Mouse (Mus musculus) MEL (cell line): ENCODE measurements at regions not wholly inside any gene's neighbourhood (a gene's known extent, or its start where the extent isn't known, plus 50 kb on each side); places are given as distances from the start of the nearest gene placed in this dataset.
"Not testable (repeated sequence)": the region's sequence is repeated elsewhere in the genome, so short reads cannot be mapped to it uniquely, and the experiment has no call there.

Experiments used
- DNase-seq: peaks from one replicate; pipeline ENCODE4 v3.0.0; 2011; ENCODE audit warnings: low read depth, low spot score
- H3K27ac ChIP-seq: 2 replicates; pipeline ENCODE4 v1.5.1; 2012; ENCODE audit warnings: low read depth, mild to moderate bottlenecking, control low read depth, low read length, moderate library complexity; ENCODE audit not compliant: control insufficient read depth
- H3K27me3 ChIP-seq, 2 experiments: fragments of 150-350 bp in 1 of 2; sonication (generic) in 1 of 2; 2 replicates each; pipeline ENCODE4 v1.6.1; 2012; ENCODE audit warnings: low read length in 2 of 2, mild to moderate bottlenecking in 2 of 2, improper control_type of control experiment in 1 of 2, moderate library complexity in 1 of 2; ENCODE audit not compliant: insufficient read depth in 2 of 2, control insufficient read depth in 1 of 2
- H3K36me3 ChIP-seq, 2 experiments: 2 replicates each; pipeline ENCODE4 v1.6.1; 2012 to 2014; ENCODE audit warnings: low read length in 2 of 2, improper control_type of control experiment in 1 of 2, inconsistent platforms in 1 of 2, mild to moderate bottlenecking in 1 of 2; ENCODE audit not compliant: insufficient read depth in 2 of 2, control insufficient read depth in 1 of 2
- H3K4me1 ChIP-seq, 2 experiments: fragments of 150-350 bp in 1 of 2; sonication (generic) in 1 of 2; 2 replicates each; pipeline ENCODE4 v1.6.1; 2012; ENCODE audit warnings: low read length in 2 of 2, improper control_type of control experiment in 1 of 2, mild to moderate bottlenecking in 1 of 2; ENCODE audit not compliant: insufficient read depth in 2 of 2, control insufficient read depth in 1 of 2
- H3K4me3 ChIP-seq, 2 experiments: fragments of 150-350 bp in 1 of 2; sonication (generic) in 1 of 2; 2 replicates each; pipeline ENCODE4 v1.5.1; 2012; ENCODE audit warnings: low read depth in 2 of 2, low read length in 2 of 2, mild to moderate bottlenecking in 2 of 2, moderate library complexity in 2 of 2, control low read depth in 1 of 2, improper control_type of control experiment in 1 of 2; ENCODE audit not compliant: control insufficient read depth in 1 of 2, insufficient read depth in 1 of 2
- H3K79me2 ChIP-seq: 2 replicates; pipeline ENCODE4 v1.6.1; 2012; ENCODE audit warnings: mild to moderate bottlenecking, low read length, moderate library complexity; ENCODE audit not compliant: control insufficient read depth, poor library complexity, insufficient read depth
- H3K9ac ChIP-seq: 2 replicates; pipeline ENCODE4 v1.6.1; 2012; ENCODE audit warnings: low read depth, mild to moderate bottlenecking, control low read depth, low read length, moderate library complexity; ENCODE audit not compliant: control insufficient read depth, poor library complexity, severe bottlenecking
- H3K9me3 ChIP-seq: fragments of 150-350 bp; sonication (generic); replicated peaks from 2 replicates; pipeline ENCODE4 v1.6.1; 2012; ENCODE audit warnings: mild to moderate bottlenecking, low read length, improper control_type of control experiment, moderate library complexity; ENCODE audit not compliant: insufficient read depth
- BHLHE40 ChIP-seq: IDR thresholded peaks from 2 replicates; pipeline ENCODE4 v1.6.1; 2012; ENCODE audit warnings: low read depth, mild to moderate bottlenecking, inconsistent platforms, low read length, improper control_type of control experiment, borderline replicate concordance
- ELF1 ChIP-seq: IDR thresholded peaks from 2 replicates; pipeline ENCODE4 v1.6.1; 2014; ENCODE audit warnings: low read depth, mild to moderate bottlenecking, inconsistent platforms, low read length, improper control_type of control experiment, moderate library complexity
- EP300 ChIP-seq, 2 experiments: IDR thresholded peaks; 2 replicates each; pipeline ENCODE4 v1.6.1; 2011; ENCODE audit warnings: improper control_type of control experiment in 2 of 2, low read length in 2 of 2, low read depth in 1 of 2, mild to moderate bottlenecking in 1 of 2
- ETS1 ChIP-seq: IDR thresholded peaks from 2 replicates; pipeline ENCODE4 v1.6.1; 2012; ENCODE audit warnings: low read depth, mild to moderate bottlenecking, inconsistent platforms, low read length, improper control_type of control experiment, moderate library complexity
- GABPA ChIP-seq: IDR thresholded peaks from 2 replicates; pipeline ENCODE4 v1.6.1; 2012; ENCODE audit warnings: low read depth, mild to moderate bottlenecking, inconsistent platforms, low read length, improper control_type of control experiment, moderate library complexity
- JUND ChIP-seq: IDR thresholded peaks from 2 replicates; pipeline ENCODE4 v1.6.1; 2011; ENCODE audit warnings: low read depth, mild to moderate bottlenecking, improper control_type of control experiment, low read length
- MEF2A ChIP-seq: IDR thresholded peaks from 2 replicates; pipeline ENCODE4 v1.6.1; 2014; ENCODE audit warnings: low read depth, mild to moderate bottlenecking, inconsistent platforms, low read length, improper control_type of control experiment; ENCODE audit not compliant: poor library complexity, insufficient replicate concordance, severe bottlenecking; ENCODE audit errors: extremely low read depth
- MXI1 ChIP-seq: IDR thresholded peaks from 2 replicates; pipeline ENCODE4 v1.6.1; 2011; ENCODE audit warnings: mild to moderate bottlenecking, low read depth, low read length, improper control_type of control experiment
- MYB ChIP-seq: IDR thresholded peaks from 2 replicates; pipeline ENCODE4 v1.6.1; 2011; ENCODE audit warnings: mild to moderate bottlenecking, low read depth, low read length, improper control_type of control experiment
- POLR2A ChIP-seq, 2 experiments: IDR thresholded peaks; 2 replicates each; pipeline ENCODE4 v1.6.1; 2011 to 2012; ENCODE audit warnings: low read length in 2 of 2, mild to moderate bottlenecking in 2 of 2, control low read depth in 1 of 2, improper control_type of control experiment in 1 of 2, low read depth in 1 of 2, moderate library complexity in 1 of 2; ENCODE audit not compliant: control insufficient read depth in 1 of 2, insufficient read depth in 1 of 2, poor library complexity in 1 of 2
- POLR2AphosphoS2 ChIP-seq: IDR thresholded peaks from 2 replicates; pipeline ENCODE4 v1.6.1; 2011; ENCODE audit warnings: low read length, improper control_type of control experiment
- RAD21 ChIP-seq: IDR thresholded peaks from 2 replicates; pipeline ENCODE4 v1.6.1; 2011; ENCODE audit warnings: mild to moderate bottlenecking, low read depth, low read length, improper control_type of control experiment
- RCOR1 ChIP-seq: IDR thresholded peaks from 2 replicates; pipeline ENCODE4 v1.6.1; 2012; ENCODE audit warnings: low read depth, mild to moderate bottlenecking, inconsistent platforms, low read length, improper control_type of control experiment
- SMC3 ChIP-seq: IDR thresholded peaks from 2 replicates; pipeline ENCODE4 v1.6.1; 2011; ENCODE audit warnings: low read depth, low read length, improper control_type of control experiment
- TBP ChIP-seq: IDR thresholded peaks from 2 replicates; pipeline ENCODE4 v1.8.0; 2011; ENCODE audit warnings: low read depth, low read length, improper control_type of control experiment
- USF1 ChIP-seq: IDR thresholded peaks from 2 replicates; pipeline ENCODE4 v1.6.1; 2014; ENCODE audit warnings: low read depth, mild to moderate bottlenecking, inconsistent platforms, low read length, improper control_type of control experiment, moderate library complexity
- ZKSCAN1 ChIP-seq: IDR thresholded peaks from 2 replicates; pipeline ENCODE4 v1.6.1; 2012; ENCODE audit warnings: low read depth, mild to moderate bottlenecking, inconsistent platforms, low read length, improper control_type of control experiment, moderate library complexity
- ZNF384 ChIP-seq: IDR thresholded peaks from 2 replicates; pipeline ENCODE4 v1.6.1; 2012; ENCODE audit warnings: low read depth, mild to moderate bottlenecking, inconsistent platforms, low read length, improper control_type of control experiment

DNA sequence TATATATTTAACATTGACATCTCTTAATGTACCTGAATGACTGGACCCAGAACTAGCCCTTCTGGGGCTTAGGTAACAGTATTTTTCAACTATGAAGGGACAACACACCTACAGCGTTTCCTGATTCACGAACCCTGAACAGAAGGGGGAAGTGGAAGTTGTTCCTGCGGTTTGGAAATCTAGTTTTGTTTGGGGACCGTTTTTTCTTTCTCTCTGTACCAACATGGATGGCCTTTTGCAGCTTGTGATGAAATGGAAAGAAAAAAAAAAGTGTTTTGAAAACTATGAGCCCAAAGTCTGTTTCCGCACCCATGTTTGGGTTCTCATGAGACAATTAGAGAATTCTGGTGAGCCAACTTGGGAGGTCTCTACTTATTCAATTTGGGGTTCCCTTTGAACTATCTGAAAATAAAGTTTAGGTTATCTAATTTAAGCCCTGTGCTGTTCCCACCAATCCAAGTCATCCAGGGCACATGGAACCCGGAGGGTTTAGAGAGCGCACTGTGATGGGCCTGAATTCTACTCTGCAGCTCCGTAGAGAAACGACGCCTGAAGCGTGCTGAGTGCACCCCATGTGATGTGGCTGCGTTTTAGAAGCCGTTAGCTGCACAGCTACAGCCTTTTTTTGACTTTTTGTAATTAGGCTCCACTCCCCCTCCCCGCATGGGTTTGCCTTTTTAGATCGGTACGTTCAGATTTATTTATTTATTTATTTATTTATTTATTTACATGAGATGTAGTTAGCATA, 137.0 kb upstream of the Rapgef5 start:
- Histone ChIP-seq H3K9ac (no peak overlapping the region), H3K9me3 (no peaks in the 10 kb centered on the region), H3K27me3 (no peaks in the 10 kb centered on the region), H3K27ac (no peak overlapping the region), H3K79me2 (no peaks in the 10 kb centered on the region), H3K4me1 (no peaks in the 10 kb centered on the region), H3K36me3 (no peaks in the 10 kb centered on the region), H3K4me3 (no peak overlapping the region)
- TF ChIP-seq ZKSCAN1, result no peak
- DNase-seq, result no peak

DNA sequence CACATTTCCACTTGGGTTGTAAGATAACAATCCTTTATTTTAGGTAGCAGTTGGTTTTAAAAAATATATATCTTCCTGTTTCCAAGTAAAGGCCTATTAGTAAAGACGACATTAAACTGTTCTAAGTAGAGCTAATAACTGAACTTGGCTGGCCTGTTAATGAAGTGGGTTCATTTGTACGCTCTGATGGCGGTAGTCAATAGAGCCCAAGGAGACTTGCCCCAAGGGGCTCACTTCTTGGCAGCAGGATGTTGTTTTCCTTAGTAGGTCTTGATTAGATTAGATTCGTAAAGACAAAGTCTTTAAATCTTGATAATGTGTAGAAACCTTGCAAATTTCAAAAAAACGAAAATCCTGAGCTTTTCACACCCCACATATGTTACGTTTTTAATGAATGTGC, 135.4 kb upstream of the Rapgef5 start:
- Histone ChIP-seq H3K4me1 (no peaks in the 10 kb centered on the region), H3K4me3 (no peak overlapping the region), H3K9me3 (no peaks in the 10 kb centered on the region), H3K36me3 (no peaks in the 10 kb centered on the region), H3K27me3 (no peaks in the 10 kb centered on the region), H3K9ac (no peak overlapping the region), H3K27ac (no peak overlapping the region), H3K79me2 (no peaks in the 10 kb centered on the region)
- no peak for DNase-seq
- TF ChIP-seq SMC3 (no peak), ZNF384 (no peak), BHLHE40 (no peak), JUND (no peak), ELF1 (no peak), RAD21 (no peak), EP300 (IDR thresholded peaks at IDR 0.05; ENCODE audit: low read depth in 1 of 2, low read length in 2 of 2) (no peak), MEF2A (no peak), POLR2A (IDR thresholded peaks at IDR 0.05; ENCODE audit: control insufficient read depth in 1 of 2, insufficient read depth in 1 of 2, low read depth in 1 of 2, low read length in 2 of 2, poor library complexity in 1 of 2) (no peak), POLR2AphosphoS2 (no peak), RCOR1 (no peak), GABPA (no peak), MXI1 (no peak), MYB (no peak), ETS1 (no peak), TBP (no peak), USF1 (no peak), ZKSCAN1 (no peak)

DNA sequence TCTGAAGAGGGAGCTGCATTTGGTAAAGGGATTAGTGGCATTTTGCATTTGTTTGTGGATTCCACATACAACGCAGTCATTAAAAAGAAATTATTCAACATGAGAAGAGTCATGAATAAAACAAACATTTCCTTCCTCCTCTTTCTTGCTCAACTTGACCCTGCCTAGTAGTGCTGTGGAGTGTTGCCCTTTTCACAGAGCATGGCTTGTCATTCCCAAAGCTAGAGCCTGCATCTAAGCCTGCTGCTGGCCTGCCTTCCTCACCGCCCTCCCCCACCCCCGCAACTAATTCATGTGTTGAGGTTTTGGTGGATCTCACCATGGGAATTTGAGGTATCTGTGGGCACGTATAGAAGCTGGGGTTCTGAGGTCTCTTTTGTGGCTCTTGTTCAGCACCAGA, 133.6 kb upstream of the Rapgef5 start:
- H3K36me3 ChIP-seq, H3K4me3 ChIP-seq, H3K9ac ChIP-seq, H3K27ac ChIP-seq, H3K27me3 ChIP-seq, H3K9me3 ChIP-seq, H3K79me2 ChIP-seq, DNase-seq, H3K4me1 ChIP-seq: not testable (repeated sequence)
